Mouse (Mus musculus): Measurements from ENCODE around the gene Tomm40l. TPM values are rescaled to one million over a fixed set of nuclear protein-coding genes. Genes with fewer than 3 reads are reported as not detected.

The Tomm40l gene
- polyA plus RNA-seq, 1 experiment from 2014 or later = 49.2 TPM

GRCm38 (mm10) chr1:171193911-171194830 is 28.1 kb downstream of the Tomm40l start:
- Histone ChIP-seq H3K4me2 (ENCODE audit: low read length) (peak overlapping the region; percentile 27; the same call in 1 of the 2 replicates), H3K4me3 (ENCODE audit: low read depth, low read length) (no peak overlapping the region), H3K36me3 (ENCODE audit: control insufficient read depth, insufficient read depth, low read length) (no peaks in the 10 kb centered on the region), H3K27ac (ENCODE audit: low read depth, low read length) (no peak overlapping the region), H3K27me3 (replicated peaks; ENCODE audit: control insufficient read depth, insufficient read depth, low read length) (peaks cover 34% of the 10 kb centered on the region), H3K9me3 (replicated peaks; ENCODE audit: control insufficient read depth, low read length) (no peaks in the 10 kb centered on the region), H3K9ac (ENCODE audit: low read length) (no peak overlapping the region), H3K4me1 (ENCODE audit: control insufficient read depth, insufficient read depth, low read length) (peaks cover 7% of the 10 kb centered on the region; the same call in 1 of the 2 replicates)
- ATAC-seq (no peak), DNase-seq (ENCODE audit: low spot score) (no peak)
- WGBS = 26% methylated on average over 11 of the region's 11 CpGs

DNA sequence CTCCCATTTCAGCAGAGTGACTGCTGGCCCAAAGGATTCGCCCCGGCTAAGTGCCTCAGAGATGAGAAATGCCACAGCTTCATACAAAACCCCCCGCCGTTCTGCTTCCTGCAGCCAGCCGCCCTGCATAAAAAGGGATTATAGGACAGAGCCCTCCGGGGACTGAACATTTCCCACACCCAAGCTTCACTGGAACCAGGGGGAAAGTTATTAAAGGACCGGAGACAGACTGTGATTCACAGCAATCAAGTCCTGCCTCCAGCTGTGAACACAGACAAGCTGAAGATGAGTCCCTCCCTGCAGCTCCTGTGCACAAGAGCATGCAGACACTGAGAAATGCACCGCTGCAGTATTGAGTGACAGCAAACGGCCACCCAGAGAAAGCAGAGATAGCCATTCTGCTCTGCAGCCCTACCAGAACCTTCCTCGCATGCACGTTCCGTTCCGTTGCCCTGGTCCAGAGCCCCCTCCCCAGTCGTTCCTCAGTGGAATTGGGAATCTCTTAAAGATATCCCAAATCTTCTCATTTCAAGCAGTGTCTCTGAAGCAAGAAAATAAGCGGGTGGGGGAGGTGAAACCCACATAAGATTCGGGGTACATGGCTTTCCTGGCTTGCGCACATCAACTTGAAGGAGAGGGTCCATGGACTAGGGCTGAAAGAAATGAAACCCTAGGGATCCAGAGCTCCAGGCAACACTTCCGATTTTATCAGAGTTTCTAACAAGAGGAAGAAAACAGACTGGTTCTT is 29.0 kb downstream of the Tomm40l start:
- peak; percentile 39 for DNase-seq (ENCODE audit: low spot score)
- H3K4me1 ChIP-seq (ENCODE audit: control insufficient read depth, insufficient read depth, low read length) = peaks cover 10% of the 10 kb centered on the region; the same call in 1 of the 2 replicates

DNA sequence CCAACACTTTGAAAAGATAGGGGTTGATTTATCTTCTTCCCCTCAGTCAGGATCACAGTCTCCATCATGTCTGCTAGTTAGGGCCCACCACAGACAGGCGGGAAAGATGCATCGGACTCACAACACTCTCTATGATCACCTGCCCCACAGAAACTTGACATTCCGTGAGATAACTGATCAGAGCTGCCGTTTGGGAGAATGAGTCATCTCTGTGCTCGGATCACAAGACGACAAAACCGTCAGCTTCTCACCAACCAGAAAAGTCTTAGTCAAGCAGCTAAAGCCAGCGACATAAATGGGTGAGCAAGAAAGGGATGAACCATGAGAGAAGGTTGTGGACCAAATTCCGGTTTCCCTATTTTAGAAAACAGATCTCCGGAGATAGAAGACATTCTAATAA is 30.0 kb downstream of the Tomm40l start:
- no peak for DNase-seq (ENCODE audit: low spot score)
- Histone ChIP-seq H3K4me1 (ENCODE audit: control insufficient read depth, insufficient read depth, low read length) (peaks cover 10% of the 10 kb centered on the region; the same call in 1 of the 2 replicates), H3K9me3 (replicated peaks; ENCODE audit: control insufficient read depth, low read length) (no peaks in the 10 kb centered on the region), H3K27ac (ENCODE audit: low read depth, low read length) (no peak overlapping the region), H3K4me3 (ENCODE audit: low read depth, low read length) (no peak overlapping the region), H3K27me3 (replicated peaks; ENCODE audit: control insufficient read depth, insufficient read depth, low read length) (peaks cover 34% of the 10 kb centered on the region), H3K4me2 (ENCODE audit: low read length) (no peak overlapping the region), H3K36me3 (ENCODE audit: control insufficient read depth, insufficient read depth, low read length) (no peaks in the 10 kb centered on the region), H3K9ac (ENCODE audit: low read length) (no peak overlapping the region)
- 51% methylated on average over 10 of the region's 10 CpGs for WGBS
- no peak for ATAC-seq

More for the DNA sequence above, 29.0 kb downstream of the Tomm40l start:
- peak overlapping the region; percentile 3 for H3K9ac ChIP-seq (ENCODE audit: low read length)
- H3K9me3 ChIP-seq (replicated peaks; ENCODE audit: control insufficient read depth, low read length) = no peaks in the 10 kb centered on the region
- peak overlapping the region; percentile 9; the same call in 1 of the 2 replicates for H3K4me3 ChIP-seq (ENCODE audit: low read depth, low read length)
- peaks cover 34% of the 10 kb centered on the region for H3K27me3 ChIP-seq (replicated peaks; ENCODE audit: control insufficient read depth, insufficient read depth, low read length)
- peak overlapping the region; percentile 27 for H3K4me2 ChIP-seq (ENCODE audit: low read length)
- no peaks in the 10 kb centered on the region for H3K36me3 ChIP-seq (ENCODE audit: control insufficient read depth, insufficient read depth, low read length)
- ATAC-seq = no peak
- 4% methylated on average over 18 of the region's 18 CpGs for WGBS
- no peak overlapping the region for H3K27ac ChIP-seq (ENCODE audit: low read depth, low read length)

DNA sequence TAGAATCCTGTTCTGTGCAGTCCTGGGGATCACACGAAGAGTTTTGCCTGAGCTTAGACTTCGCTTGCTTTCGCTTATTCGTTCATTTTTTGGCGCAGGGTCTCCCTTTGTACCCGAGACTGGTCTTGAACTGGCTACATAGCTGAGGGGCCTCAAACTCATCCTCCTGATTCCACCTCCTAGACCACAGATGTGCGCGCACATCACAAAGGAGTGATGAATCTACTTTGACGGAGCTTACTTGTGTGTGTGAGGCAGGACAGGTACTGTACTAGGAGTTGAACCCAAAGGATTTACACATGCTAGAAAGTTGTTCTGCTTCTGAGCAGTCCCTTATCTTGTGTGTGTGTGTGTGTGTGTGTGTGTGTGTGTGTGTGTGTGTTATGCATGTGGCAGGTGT is 31.5 kb downstream of the Tomm40l start:
- DNase-seq (ENCODE audit: low spot score) = no peak
- H3K9ac ChIP-seq (ENCODE audit: low read length) = no peak overlapping the region
- H3K4me1 ChIP-seq (ENCODE audit: control insufficient read depth, insufficient read depth, low read length) = peaks cover 9% of the 10 kb centered on the region; the same call in 1 of the 2 replicates
- H3K36me3 ChIP-seq (ENCODE audit: control insufficient read depth, insufficient read depth, low read length) = no peaks in the 10 kb centered on the region
- H3K4me3 ChIP-seq (ENCODE audit: low read depth, low read length) = no peak overlapping the region
- no peak overlapping the region for H3K4me2 ChIP-seq (ENCODE audit: low read length)
- H3K27ac ChIP-seq (ENCODE audit: low read depth, low read length) = no peak overlapping the region
- 91% methylated on average over 9 of the region's 9 CpGs for WGBS
- H3K27me3 ChIP-seq (replicated peaks; ENCODE audit: control insufficient read depth, insufficient read depth, low read length) = peaks cover 25% of the 10 kb centered on the region
- ATAC-seq = no peak
- no peaks in the 10 kb centered on the region for H3K9me3 ChIP-seq (replicated peaks; ENCODE audit: control insufficient read depth, low read length)

DNA sequence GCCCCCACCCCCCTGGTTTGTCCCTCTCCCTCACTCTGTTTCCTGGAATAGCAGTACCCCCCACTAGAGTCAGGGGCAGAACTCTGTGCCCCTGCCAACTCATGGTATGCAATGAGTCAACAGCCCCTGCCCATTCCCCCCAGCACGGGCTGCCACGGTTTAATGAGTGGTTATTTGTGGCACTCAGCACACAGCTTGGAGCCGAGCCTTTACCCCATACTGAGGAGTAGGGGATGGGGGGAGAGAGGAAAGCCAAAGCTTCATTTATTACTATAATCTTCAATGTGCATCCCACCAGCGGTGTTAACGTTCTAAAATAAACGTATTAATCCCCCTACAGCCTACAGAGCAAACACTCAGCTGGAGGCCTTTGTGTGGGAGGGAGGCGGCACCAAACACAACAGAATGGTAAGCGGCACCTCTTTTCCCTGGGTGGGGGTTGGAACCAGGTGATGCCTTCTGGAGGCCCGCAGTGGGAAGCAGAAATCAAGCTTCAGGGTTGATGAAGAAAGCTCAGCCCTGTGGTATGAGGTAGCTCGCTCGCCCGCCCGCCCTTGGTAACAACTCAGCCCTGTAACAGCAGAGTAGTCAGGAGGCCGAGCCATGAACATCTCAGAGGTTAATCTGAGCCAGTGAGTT is 32.7 kb downstream of the Tomm40l start:
- ATAC-seq = peak; percentile 35; the same call in 1 of the 2 replicates
- Histone ChIP-seq H3K4me2 (ENCODE audit: low read length) (no peak overlapping the region), H3K9ac (ENCODE audit: low read length) (no peak overlapping the region), H3K27ac (ENCODE audit: low read depth, low read length) (no peak overlapping the region), H3K9me3 (replicated peaks; ENCODE audit: control insufficient read depth, low read length) (no peaks in the 10 kb centered on the region), H3K36me3 (ENCODE audit: control insufficient read depth, insufficient read depth, low read length) (no peaks in the 10 kb centered on the region), H3K4me3 (ENCODE audit: low read depth, low read length) (no peak overlapping the region), H3K27me3 (replicated peaks; ENCODE audit: control insufficient read depth, insufficient read depth, low read length) (peaks cover 24% of the 10 kb centered on the region), H3K4me1 (ENCODE audit: control insufficient read depth, insufficient read depth, low read length) (peaks cover 6% of the 10 kb centered on the region; the same call in 1 of the 2 replicates)
- peak; percentile 31 for DNase-seq (ENCODE audit: low spot score)
- 19% methylated on average over 14 of the region's 14 CpGs for WGBS

- 11% methylated on average over 8 of the region's 8 CpGs for WGBS
- ATAC-seq (peak; percentile 19; the same call in 1 of the 2 replicates), DNase-seq (ENCODE audit: low spot score) (peak; percentile 24)
- Histone ChIP-seq H3K4me3 (ENCODE audit: low read depth, low read length) (no peak overlapping the region), H3K36me3 (ENCODE audit: control insufficient read depth, insufficient read depth, low read length) (no peaks in the 10 kb centered on the region), H3K9ac (ENCODE audit: low read length) (no peak overlapping the region), H3K4me1 (ENCODE audit: control insufficient read depth, insufficient read depth, low read length) (peaks cover 6% of the 10 kb centered on the region; the same call in 1 of the 2 replicates), H3K27me3 (replicated peaks; ENCODE audit: control insufficient read depth, insufficient read depth, low read length) (peaks cover 18% of the 10 kb centered on the region; the same call in 1 of the 2 replicates), H3K27ac (ENCODE audit: low read depth, low read length) (no peak overlapping the region), H3K9me3 (replicated peaks; ENCODE audit: control insufficient read depth, low read length) (no peaks in the 10 kb centered on the region), H3K4me2 (ENCODE audit: low read length) (no peak overlapping the region)
These were observed 33.3 kb downstream of the Tomm40l start for GRCm38 (mm10) chr1:171189046-171189445.

GRCm38 (mm10) chr1:171187851-171188700 is 34.2 kb downstream of the Tomm40l start:
- Histone ChIP-seq H3K9ac (ENCODE audit: low read length) (no peak overlapping the region), H3K4me3 (ENCODE audit: low read depth, low read length) (no peak overlapping the region), H3K27ac (ENCODE audit: low read depth, low read length) (no peak overlapping the region), H3K9me3 (replicated peaks; ENCODE audit: control insufficient read depth, low read length) (no peaks in the 10 kb centered on the region), H3K27me3 (replicated peaks; ENCODE audit: control insufficient read depth, insufficient read depth, low read length) (peaks cover 11% of the 10 kb centered on the region; the same call in 1 of the 2 replicates), H3K4me1 (ENCODE audit: control insufficient read depth, insufficient read depth, low read length) (peaks cover 6% of the 10 kb centered on the region; the same call in 1 of the 2 replicates), H3K36me3 (ENCODE audit: control insufficient read depth, insufficient read depth, low read length) (no peaks in the 10 kb centered on the region), H3K4me2 (ENCODE audit: low read length) (no peak overlapping the region)
- ATAC-seq (no peak), DNase-seq (ENCODE audit: low spot score) (peak; percentile 11)
- WGBS = 34% methylated on average over 13 of the region's 13 CpGs

GRCm38 (mm10) chr1:171185655-171186054 is 36.7 kb downstream of the Tomm40l start:
- Histone ChIP-seq H3K4me2 (ENCODE audit: low read length) (no peak overlapping the region), H3K27me3 (replicated peaks; ENCODE audit: control insufficient read depth, insufficient read depth, low read length) (no peaks in the 10 kb centered on the region), H3K27ac (ENCODE audit: low read depth, low read length) (no peak overlapping the region), H3K9me3 (replicated peaks; ENCODE audit: control insufficient read depth, low read length) (no peaks in the 10 kb centered on the region), H3K4me1 (ENCODE audit: control insufficient read depth, insufficient read depth, low read length) (peaks cover 6% of the 10 kb centered on the region; the same call in 1 of the 2 replicates), H3K9ac (ENCODE audit: low read length) (no peak overlapping the region), H3K4me3 (ENCODE audit: low read depth, low read length) (no peak overlapping the region), H3K36me3 (ENCODE audit: control insufficient read depth, insufficient read depth, low read length) (no peaks in the 10 kb centered on the region)
- WGBS = 58% methylated on average over 8 of the region's 8 CpGs
- DNase-seq (ENCODE audit: low spot score) (no peak), ATAC-seq (no peak)

All from forebrain, embryonic 14.5 days (tissue).